Mouse (Mus musculus): ENCODE measurements around the gene Ptma. TPM values are rescaled to one million over a fixed set of nuclear protein-coding genes. Genes with fewer than 3 reads are reported as not detected.
"Not testable (repeated sequence)": the region's sequence is repeated elsewhere in the genome, so short reads cannot be mapped to it uniquely, and the experiment has no call there.

Ptma gene
- polyA plus RNA-seq, 1 experiment = 1,950 TPM

DNA sequence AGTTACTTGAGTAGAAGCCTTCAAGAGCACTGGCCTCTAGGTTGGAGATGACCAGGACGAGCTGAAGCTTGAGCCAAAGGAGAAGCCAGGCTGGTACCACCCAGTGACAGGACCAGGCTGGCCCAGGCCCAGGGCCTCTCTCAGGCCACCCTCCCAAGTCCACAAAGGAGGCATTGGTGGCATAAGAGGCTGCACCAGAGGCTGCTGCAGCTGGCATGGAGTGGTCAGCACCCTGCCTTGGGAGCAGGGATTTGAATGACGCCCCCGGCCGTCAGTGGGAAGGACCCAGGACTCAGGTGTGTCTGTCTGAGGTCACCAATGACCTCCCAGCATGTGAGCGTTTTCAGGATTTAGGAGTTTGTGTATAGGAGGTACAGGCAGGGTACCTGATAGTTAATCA is 18.7 kb upstream of the Ptma start:
- H3K4me1 ChIP-seq (ENCODE audit: control insufficient read depth, insufficient read depth, low read length) = peaks cover 39% of the 10 kb centered on the region
- no peak overlapping the region for H3K4me3 ChIP-seq (ENCODE audit: insufficient read depth, low read depth, low read length)
- H3K27ac ChIP-seq (ENCODE audit: insufficient read depth, low read depth, low read length) = no peak overlapping the region
- WGBS = 81% methylated on average over 5 of the region's 5 CpGs
- no peak for TF ChIP-seq CTCF (IDR thresholded peaks at IDR 0.05; ENCODE audit: insufficient read depth, low read depth, low read length)
- TF ChIP-seq POLR2A (IDR thresholded peaks at IDR 0.05; ENCODE audit: insufficient read depth, low read depth, low read length) = no peak

DNA sequence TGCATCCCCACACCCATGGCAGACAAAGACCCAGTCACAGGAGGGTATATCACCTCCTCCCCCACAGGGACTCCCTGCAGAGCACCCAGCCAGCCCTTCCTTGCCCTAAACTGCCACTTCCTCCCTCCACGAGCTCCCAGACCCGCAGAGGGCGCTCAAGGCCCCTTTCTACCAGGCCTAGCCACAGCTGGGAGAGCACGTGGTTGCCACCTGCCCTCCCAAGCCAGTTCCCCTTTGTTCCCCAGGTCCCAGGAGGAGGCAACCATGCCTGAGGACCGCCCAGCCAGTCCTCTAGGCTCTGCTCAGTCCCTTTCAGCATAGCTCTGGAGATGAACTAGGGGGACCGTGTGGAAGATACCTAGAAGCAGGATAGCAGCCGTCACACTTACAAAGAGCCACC is 17.1 kb upstream of the Ptma start:
- no peak overlapping the region for H3K4me3 ChIP-seq (ENCODE audit: insufficient read depth, low read depth, low read length)
- H3K27ac ChIP-seq (ENCODE audit: insufficient read depth, low read depth, low read length) = no peak overlapping the region; the same call in 1 of the 2 replicates
- TF ChIP-seq CTCF (IDR thresholded peaks at IDR 0.05; ENCODE audit: insufficient read depth, low read depth, low read length) (peak; percentile 40; the same call in 1 of the 2 replicates), POLR2A (IDR thresholded peaks at IDR 0.05; ENCODE audit: insufficient read depth, low read depth, low read length) (no peak)
- 20% methylated on average over 7 of the region's 7 CpGs for WGBS
- peaks cover 30% of the 10 kb centered on the region for H3K4me1 ChIP-seq (ENCODE audit: control insufficient read depth, insufficient read depth, low read length)

DNA sequence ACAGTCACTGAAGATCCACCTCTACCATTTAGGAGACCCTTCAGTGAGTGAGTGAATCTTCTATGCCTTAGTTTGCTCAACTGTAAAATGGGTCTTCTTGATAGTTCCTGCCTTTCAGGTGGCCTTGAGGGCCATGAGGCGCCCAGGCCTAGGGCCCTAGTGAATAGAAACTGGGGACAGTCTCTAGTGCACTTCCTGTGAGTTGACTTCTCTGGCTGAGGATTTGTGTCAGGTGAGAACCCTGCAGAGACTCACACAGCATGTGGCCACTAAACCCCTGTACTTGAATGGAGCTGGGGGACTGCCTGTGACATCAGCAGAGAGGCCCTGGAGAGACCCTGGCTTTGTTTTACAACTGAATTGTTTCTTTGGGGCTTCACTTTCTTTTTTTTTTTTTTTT is 16.3 kb upstream of the Ptma start:
- no peak for TF ChIP-seq POLR2A (IDR thresholded peaks at IDR 0.05; ENCODE audit: insufficient read depth, low read depth, low read length)
- peaks cover 21% of the 10 kb centered on the region for H3K4me1 ChIP-seq (ENCODE audit: control insufficient read depth, insufficient read depth, low read length)
- H3K4me3 ChIP-seq (ENCODE audit: insufficient read depth, low read depth, low read length) = no peak overlapping the region
- H3K27ac ChIP-seq (ENCODE audit: insufficient read depth, low read depth, low read length) = no peak overlapping the region
- 91% methylated on average over 1 of the region's 1 CpGs for WGBS

DNA sequence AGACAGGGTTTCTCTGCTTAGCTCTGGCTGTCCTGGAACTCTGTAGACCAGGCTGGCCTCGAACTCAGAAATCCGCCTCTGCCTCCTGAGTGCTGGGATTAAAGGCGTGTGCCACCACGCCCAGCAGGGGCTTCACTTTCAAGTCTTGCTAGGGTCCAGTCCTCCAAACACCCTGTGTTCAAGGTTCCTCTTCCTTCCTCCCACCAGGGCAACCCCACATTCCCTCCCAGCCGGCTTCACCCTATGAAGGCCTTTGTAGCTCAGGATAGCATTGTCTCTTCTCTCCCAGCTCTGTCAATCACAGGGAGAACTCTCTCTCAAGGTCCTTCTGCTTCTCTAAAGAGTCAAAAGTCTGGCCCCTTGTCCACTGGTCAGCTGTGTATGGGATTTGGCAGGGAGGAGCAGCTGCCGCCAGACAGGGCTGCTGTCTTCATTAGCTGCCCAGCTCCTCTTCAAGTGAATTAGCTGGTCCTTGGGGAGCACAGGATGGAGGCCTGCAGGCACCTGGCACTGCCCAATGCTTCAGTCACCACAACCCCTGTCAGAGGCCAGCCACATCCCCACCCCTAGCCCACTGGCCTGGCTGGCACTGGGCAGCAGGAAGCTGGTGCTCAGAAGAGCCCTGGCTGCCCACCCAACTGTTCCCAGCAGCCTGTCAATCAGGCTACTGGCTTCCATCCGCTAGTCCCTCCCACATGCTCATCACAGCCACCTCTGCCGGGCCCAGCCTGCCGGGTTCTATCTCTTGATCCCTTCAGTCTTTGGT is 15.7 kb upstream of the Ptma start:
- Histone ChIP-seq H3K4me3 (ENCODE audit: insufficient read depth, low read depth, low read length) (no peak overlapping the region), H3K27ac (ENCODE audit: insufficient read depth, low read depth, low read length) (no peak overlapping the region), H3K4me1 (ENCODE audit: control insufficient read depth, insufficient read depth, low read length) (peaks cover 16% of the 10 kb centered on the region)
- 71% methylated on average over 9 of the region's 9 CpGs for WGBS
- TF ChIP-seq CTCF (IDR thresholded peaks at IDR 0.05; ENCODE audit: insufficient read depth, low read depth, low read length) (no peak), POLR2A (IDR thresholded peaks at IDR 0.05; ENCODE audit: insufficient read depth, low read depth, low read length) (no peak)

DNA sequence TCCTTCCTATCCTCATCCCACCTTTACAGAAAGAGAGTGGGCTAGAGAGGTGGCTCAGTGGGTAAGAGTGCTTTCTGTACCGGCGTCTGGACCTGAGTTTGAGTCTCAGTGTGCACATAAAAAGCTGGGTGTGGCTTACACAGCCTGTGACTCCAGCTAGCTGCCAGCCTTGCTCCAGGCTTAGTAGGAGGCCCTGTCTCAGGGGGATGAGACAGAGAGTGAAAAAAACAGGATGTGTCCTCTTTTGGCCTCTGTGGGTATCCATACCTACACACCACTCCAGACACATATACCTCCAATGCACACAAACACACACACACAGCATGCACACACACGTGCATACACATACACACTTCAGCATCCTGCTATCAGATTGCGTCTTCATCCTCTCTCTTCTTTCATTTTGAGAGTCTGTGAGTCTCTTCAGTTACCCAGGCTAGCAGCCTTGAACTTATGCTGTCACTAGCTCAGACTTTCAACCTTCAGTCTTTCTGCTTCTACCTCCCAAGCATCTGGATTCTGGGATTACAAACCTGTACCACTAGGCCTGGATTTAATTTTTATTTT is 14.3 kb upstream of the Ptma start:
- no peak for TF ChIP-seq CTCF (IDR thresholded peaks at IDR 0.05; ENCODE audit: insufficient read depth, low read depth, low read length)
- TF ChIP-seq POLR2A (IDR thresholded peaks at IDR 0.05; ENCODE audit: insufficient read depth, low read depth, low read length) = no peak
- H3K4me3 ChIP-seq (ENCODE audit: insufficient read depth, low read depth, low read length) = no peak overlapping the region
- peaks cover 13% of the 10 kb centered on the region for H3K4me1 ChIP-seq (ENCODE audit: control insufficient read depth, insufficient read depth, low read length)
- H3K27ac ChIP-seq (ENCODE audit: insufficient read depth, low read depth, low read length) = no peak overlapping the region
- 91% methylated on average over 4 of the region's 4 CpGs for WGBS

DNA sequence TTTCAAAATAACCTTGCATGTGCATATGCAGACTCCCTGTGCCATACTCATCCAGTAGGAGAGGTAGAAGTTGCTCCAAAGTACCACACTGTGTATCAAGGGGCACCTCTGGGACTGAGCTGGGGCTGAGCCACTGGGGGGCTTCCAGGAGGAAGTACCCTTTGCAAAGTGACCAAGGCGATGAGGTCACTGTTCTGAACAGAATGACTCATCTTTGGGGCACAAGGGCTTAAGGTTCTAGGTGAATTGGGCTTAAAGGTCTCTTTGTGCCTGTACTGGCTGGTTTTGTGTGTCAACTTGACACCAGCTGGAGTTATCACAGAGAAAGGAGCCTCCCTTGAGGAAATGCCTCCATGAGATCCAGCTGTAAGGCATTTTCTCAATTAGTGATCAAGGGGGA is 13.5 kb upstream of the Ptma start:
- H3K4me1 ChIP-seq (ENCODE audit: control insufficient read depth, insufficient read depth, low read length) = peaks cover 13% of the 10 kb centered on the region
- not testable (repeated sequence) for H3K4me3 ChIP-seq (ENCODE audit: insufficient read depth, low read depth, low read length); H3K27ac ChIP-seq (ENCODE audit: insufficient read depth, low read depth, low read length)
- WGBS = 76% methylated on average over 1 of the region's 1 CpGs

DNA sequence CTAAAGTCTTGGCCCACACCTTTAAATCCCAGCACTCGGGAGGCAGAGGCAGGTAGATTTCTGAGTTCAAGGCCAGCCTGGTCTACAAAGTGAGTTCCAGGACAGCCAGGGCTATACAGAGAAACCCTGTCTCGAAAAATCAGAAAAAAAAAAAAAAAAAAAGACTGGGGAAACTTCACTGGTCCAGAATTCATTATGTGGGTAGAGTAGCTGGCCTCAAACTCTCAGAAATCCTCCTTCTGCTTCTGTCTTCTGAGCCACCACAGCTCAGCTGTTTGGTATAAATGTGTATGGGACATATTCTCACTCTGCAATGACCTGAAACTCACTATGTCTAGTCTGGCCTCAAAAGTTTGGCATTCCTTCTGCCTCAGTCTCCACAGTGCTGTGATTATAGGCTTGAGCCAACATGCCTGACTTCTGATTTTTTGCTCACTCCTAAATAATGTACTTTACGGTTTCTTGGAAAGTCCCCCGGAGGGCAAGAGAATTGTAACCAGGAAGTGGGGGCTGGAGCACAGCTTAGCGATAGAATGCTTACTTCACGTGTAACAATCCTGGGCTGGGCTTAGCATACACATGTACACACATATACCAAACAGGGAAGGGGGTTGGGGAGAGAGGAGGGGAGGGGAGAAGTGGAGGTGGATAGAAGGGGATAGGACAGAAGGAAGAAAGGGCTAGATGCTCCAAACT is 10.7 kb upstream of the Ptma start:
- no peak for TF ChIP-seq POLR2A (IDR thresholded peaks at IDR 0.05; ENCODE audit: insufficient read depth, low read depth, low read length)
- 65% methylated on average over 6 of the region's 6 CpGs for WGBS
- peaks cover 4% of the 10 kb centered on the region; the same call in 1 of the 2 replicates for H3K4me1 ChIP-seq (ENCODE audit: control insufficient read depth, insufficient read depth, low read length)

DNA sequence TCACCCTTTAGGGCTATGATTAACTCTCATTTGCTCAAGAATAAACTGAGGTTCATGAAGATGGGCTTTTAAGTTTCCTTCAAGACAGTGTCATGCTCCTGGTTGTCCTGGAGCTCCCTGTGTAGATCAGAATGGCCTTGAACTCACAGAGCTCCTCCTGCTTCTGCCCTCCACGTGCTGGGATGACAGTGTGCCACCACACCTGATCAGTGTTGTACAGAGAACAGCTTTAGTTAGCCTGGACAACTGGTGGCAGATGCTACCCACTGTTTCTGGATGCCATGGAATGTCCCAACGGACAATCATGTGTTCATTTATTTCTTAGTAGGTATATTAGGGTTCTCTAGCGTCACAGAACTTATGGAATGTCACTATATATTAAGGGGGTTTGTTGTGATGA is 9.4 kb upstream of the Ptma start:
- 75% methylated on average over 3 of the region's 3 CpGs for WGBS

More for the DNA sequence above, 10.7 kb upstream of the Ptma start:
- Histone ChIP-seq H3K4me3 (ENCODE audit: insufficient read depth, low read depth, low read length) (no peak overlapping the region), H3K27ac (ENCODE audit: insufficient read depth, low read depth, low read length) (no peak overlapping the region)

DNA sequence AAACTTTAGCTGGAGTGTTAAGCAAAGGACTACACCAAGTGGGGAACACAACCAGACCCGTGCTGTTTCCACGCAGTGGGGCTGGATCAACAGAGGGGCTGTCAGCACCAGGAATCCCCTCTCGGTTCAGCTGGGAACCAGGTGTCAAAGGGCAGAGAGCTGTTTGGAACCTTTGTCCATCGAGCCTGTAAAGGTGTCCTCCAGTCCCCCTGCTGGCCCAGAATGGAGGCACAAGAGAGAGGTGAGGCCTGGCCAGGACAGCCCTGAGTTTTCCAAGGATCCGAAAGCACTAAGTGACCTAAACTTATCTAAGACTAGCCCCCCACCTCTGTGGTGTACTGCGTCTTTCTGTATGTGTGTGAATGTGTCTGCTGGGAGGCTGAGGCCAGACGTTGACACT is 6.2 kb upstream of the Ptma start:
- Histone ChIP-seq H3K4me1 (ENCODE audit: control insufficient read depth, insufficient read depth, low read length) (peaks cover 15% of the 10 kb centered on the region), H3K4me3 (ENCODE audit: insufficient read depth, low read depth, low read length) (no peak overlapping the region), H3K27ac (ENCODE audit: insufficient read depth, low read depth, low read length) (no peak overlapping the region)
- WGBS = 59% methylated on average over 7 of the region's 7 CpGs
- TF ChIP-seq POLR2A (IDR thresholded peaks at IDR 0.05; ENCODE audit: insufficient read depth, low read depth, low read length) (no peak), CTCF (IDR thresholded peaks at IDR 0.05; ENCODE audit: insufficient read depth, low read depth, low read length) (no peak)

More for the DNA sequence above, 9.4 kb upstream of the Ptma start:
- TF ChIP-seq CTCF (IDR thresholded peaks at IDR 0.05; ENCODE audit: insufficient read depth, low read depth, low read length) (no peak), POLR2A (IDR thresholded peaks at IDR 0.05; ENCODE audit: insufficient read depth, low read depth, low read length) (no peak)
- no peak overlapping the region for H3K4me3 ChIP-seq (ENCODE audit: insufficient read depth, low read depth, low read length)
- H3K4me1 ChIP-seq (ENCODE audit: control insufficient read depth, insufficient read depth, low read length) = peaks cover 2% of the 10 kb centered on the region
- no peak overlapping the region for H3K27ac ChIP-seq (ENCODE audit: insufficient read depth, low read depth, low read length)

Measured in olfactory bulb, adult 2 months (tissue).